Mouse (Mus musculus) CH12.LX (cell line): Measurements from ENCODE around the gene Dapk1. TPM values are rescaled to one million over a fixed set of nuclear protein-coding genes. Genes with fewer than 3 reads are reported as not detected.

ENCODE experiments used
- DNase-seq: peaks from one replicate; pipeline ENCODE4 v3.0.0-alpha.2; 2013; ENCODE audit errors: extremely low read depth
- H3K27ac ChIP-seq: 2 replicates; pipeline ENCODE4 v1.5.1; 2012; ENCODE audit warnings: low read depth, mild to moderate bottlenecking, control low read depth, moderate library complexity; ENCODE audit not compliant: insufficient read depth
- H3K27me3 ChIP-seq: replicated peaks from 2 replicates; pipeline ENCODE3; 2012; ENCODE audit warnings: inconsistent platforms
- H3K36me3 ChIP-seq, 2 experiments: replicated peaks in 1 of 2; 2 replicates each; pipeline versions ENCODE3 to v1.6.1; 2012; ENCODE audit warnings: inconsistent platforms in 1 of 2, low read length in 1 of 2, mild to moderate bottlenecking in 1 of 2, mixed read lengths in 1 of 2, moderate library complexity in 1 of 2; ENCODE audit not compliant: control insufficient read depth in 1 of 2, insufficient read depth in 1 of 2
- H3K4me1 ChIP-seq, 2 experiments: 2 replicates each; pipeline ENCODE4 v1.6.1; 2012; ENCODE audit warnings: inconsistent platforms in 1 of 2, moderate library complexity in 1 of 2; ENCODE audit not compliant: insufficient read depth in 2 of 2, control insufficient read depth in 1 of 2
- H3K4me2 ChIP-seq: 2 replicates; pipeline ENCODE4 v1.6.1; 2012; ENCODE audit warnings: low read depth, mild to moderate bottlenecking, control low read depth; ENCODE audit not compliant: poor library complexity, insufficient read depth, severe bottlenecking
- H3K4me3 ChIP-seq, 3 experiments: fragments of 150-350 bp in 1 of 3; sonication (generic) in 1 of 3; replicated peaks in 1 of 3; 2 replicates each; pipeline versions ENCODE3 to v1.5.1; 2011 to 2012; ENCODE audit warnings: low read depth in 2 of 3, low read length in 2 of 3, mild to moderate bottlenecking in 2 of 3, moderate library complexity in 2 of 3, control low read depth in 1 of 3, improper control_type of control experiment in 1 of 3, inconsistent platforms in 1 of 3, mixed read lengths in 1 of 3; ENCODE audit not compliant: poor library complexity in 1 of 3
- H3K79me2 ChIP-seq: replicated peaks from 2 replicates; pipeline ENCODE4 v1.6.1; 2012; ENCODE audit warnings: mild to moderate bottlenecking, moderate library complexity; ENCODE audit not compliant: control insufficient read depth, poor library complexity, insufficient read depth, severe bottlenecking; ENCODE audit errors: extremely low read depth
- H3K9ac ChIP-seq: 2 replicates; pipeline ENCODE4 v1.6.1; 2012; ENCODE audit warnings: low read depth, mild to moderate bottlenecking, control low read depth, moderate library complexity; ENCODE audit not compliant: insufficient read depth
- H3K9me3 ChIP-seq: replicated peaks from 2 replicates; pipeline ENCODE3; 2012; ENCODE audit warnings: low read length, inconsistent platforms, mixed read lengths
- BHLHE40 ChIP-seq: IDR thresholded peaks from 2 replicates; pipeline ENCODE4 v1.6.1; 2011; ENCODE audit warnings: mild to moderate bottlenecking, low read depth, low read length, improper control_type of control experiment
- CHD1 ChIP-seq: IDR thresholded peaks from 2 replicates; pipeline ENCODE4 v1.6.1; 2012; ENCODE audit warnings: low read depth, low read length, improper control_type of control experiment, inconsistent platforms
- CHD2 ChIP-seq: IDR thresholded peaks from 2 replicates; pipeline ENCODE4 v1.6.1; 2011; ENCODE audit warnings: low read length, improper control_type of control experiment
- CTCF ChIP-seq, 2 experiments: IDR thresholded peaks in 1 of 2; conservative IDR thresholded peaks in 1 of 2; 2 replicates each; pipeline ENCODE4 v1.5.1; 2011 to 2012; ENCODE audit warnings: low read depth in 2 of 2, low read length in 2 of 2, improper control_type of control experiment in 1 of 2, inconsistent platforms in 1 of 2, mild to moderate bottlenecking in 1 of 2, moderate library complexity in 1 of 2
- EP300 ChIP-seq: IDR thresholded peaks from 2 replicates; pipeline ENCODE4 v1.6.1; 2011; ENCODE audit warnings: low read length, improper control_type of control experiment
- ETS1 ChIP-seq: conservative IDR thresholded peaks from 2 replicates; pipeline ENCODE4 v1.6.1; 2012; ENCODE audit warnings: low read depth, mild to moderate bottlenecking, inconsistent platforms, low read length, improper control_type of control experiment, moderate library complexity
- GABPA ChIP-seq: IDR thresholded peaks from 2 replicates; pipeline ENCODE4 v1.6.1; 2012; ENCODE audit warnings: low read depth, low read length, improper control_type of control experiment, inconsistent platforms; ENCODE audit not compliant: insufficient replicate concordance
- IRF4 ChIP-seq: IDR thresholded peaks from 2 replicates; pipeline ENCODE4 v1.6.1; 2014; ENCODE audit warnings: low read depth, mild to moderate bottlenecking, inconsistent platforms, low read length, improper control_type of control experiment
- JUND ChIP-seq: conservative IDR thresholded peaks from 2 replicates; pipeline ENCODE4 v1.6.1; 2011; ENCODE audit warnings: low read depth, low read length, improper control_type of control experiment
- KAT2A ChIP-seq: IDR thresholded peaks from 2 replicates; pipeline ENCODE4 v1.6.1; 2012; ENCODE audit warnings: low read length, improper control_type of control experiment, inconsistent platforms; ENCODE audit not compliant: insufficient replicate concordance
- MAFK ChIP-seq: IDR thresholded peaks from 2 replicates; pipeline ENCODE4 v1.6.1; 2011; ENCODE audit warnings: low read length, improper control_type of control experiment; ENCODE audit not compliant: insufficient replicate concordance
- MAX ChIP-seq: IDR thresholded peaks from 2 replicates; pipeline ENCODE4 v1.6.1; 2011; ENCODE audit warnings: low read length, improper control_type of control experiment
- MAZ ChIP-seq: IDR thresholded peaks from 2 replicates; pipeline ENCODE4 v1.6.1; 2012; ENCODE audit warnings: low read depth, mild to moderate bottlenecking, inconsistent platforms, low read length, improper control_type of control experiment, moderate library complexity
- NELFE ChIP-seq: IDR thresholded peaks from 2 replicates; pipeline ENCODE4 v1.6.1; 2011; ENCODE audit warnings: low read depth, low read length, improper control_type of control experiment
- NRF1 ChIP-seq: IDR thresholded peaks from 2 replicates; pipeline ENCODE4 v1.6.1; 2014; ENCODE audit warnings: low read depth, mild to moderate bottlenecking, inconsistent platforms, low read length, improper control_type of control experiment, moderate library complexity
- PAX5 ChIP-seq: IDR thresholded peaks from 2 replicates; pipeline ENCODE4 v1.6.1; 2012; ENCODE audit warnings: low read length, inconsistent platforms, mixed read lengths
- POLR2A ChIP-seq: IDR thresholded peaks from 2 replicates; pipeline ENCODE4 v1.6.1; 2011; ENCODE audit warnings: low read depth, mild to moderate bottlenecking, improper control_type of control experiment, low read length
- RAD21 ChIP-seq: IDR thresholded peaks from 2 replicates; pipeline ENCODE4 v1.6.1; 2011; ENCODE audit warnings: low read depth, mild to moderate bottlenecking, low read length, improper control_type of control experiment, moderate library complexity
- SIN3A ChIP-seq: IDR thresholded peaks from 2 replicates; pipeline ENCODE4 v1.6.1; 2012; ENCODE audit warnings: low read length, improper control_type of control experiment, inconsistent platforms
- SMC3 ChIP-seq: IDR thresholded peaks from 2 replicates; pipeline ENCODE4 v1.6.1; 2011; ENCODE audit warnings: low read depth, low read length, improper control_type of control experiment
- TBP ChIP-seq: conservative IDR thresholded peaks from 2 replicates; pipeline ENCODE4 v1.6.1; 2011; ENCODE audit warnings: low read depth, low read length, improper control_type of control experiment
- ZC3H11A ChIP-seq: IDR thresholded peaks from 2 replicates; pipeline ENCODE4 v1.6.1; 2012; ENCODE audit warnings: low read depth, mild to moderate bottlenecking, inconsistent platforms, low read length, improper control_type of control experiment
- ZMIZ1 ChIP-seq: IDR thresholded peaks from 2 replicates; pipeline ENCODE4 v1.6.1; 2012; ENCODE audit warnings: low read depth, mild to moderate bottlenecking, inconsistent platforms, low read length, improper control_type of control experiment
- ZNF384 ChIP-seq: IDR thresholded peaks from 2 replicates; pipeline ENCODE4 v1.6.1; 2012; ENCODE audit warnings: low read depth, low read length, improper control_type of control experiment, inconsistent platforms
- dilution Hi-C: fragments of 300-500 bp; cut with MboI; formaldehyde crosslinking; loops from 2 replicates; pipeline ENCODE4 v1.14.3; 2020; ENCODE audit warnings: low sequenced_read_pairs; ENCODE audit not compliant: extremely low pct_unique_long_range_greater_than_20kb, extremely low pct_ligation_motif_present
- in situ Hi-C: fragments of 300-500 bp; cut with MboI; formaldehyde crosslinking; loops from 3 replicates; pipeline ENCODE4 v1.14.3; 2019; ENCODE audit warnings: low sequenced_read_pairs, low pct_ligation_motif_present, low pct_unique_long_range_greater_than_20kb, mixed read lengths
- polyA plus RNA-seq: library from polyadenylated mRNA; unstranded; fragments of >175 nt; gene quantifications from 2 replicates; pipeline ENCODE4 v1.2.1, GENCODE M21; 2012; ENCODE audit warnings: low read depth; ENCODE audit not compliant: insufficient read length
- total RNA-seq, 2 experiments: library from RNA; depleted of rRNA; stranded (reverse); fragments of 300-350 nt in 1 of 2; fragments of >200 nt in 1 of 2; gene quantifications; 2 replicates each; pipeline ENCODE4 v1.2.3; 2012 to 2014

Dapk1 gene
- total and polyA plus RNA-seq, 3 experiments = not detected

DNA sequence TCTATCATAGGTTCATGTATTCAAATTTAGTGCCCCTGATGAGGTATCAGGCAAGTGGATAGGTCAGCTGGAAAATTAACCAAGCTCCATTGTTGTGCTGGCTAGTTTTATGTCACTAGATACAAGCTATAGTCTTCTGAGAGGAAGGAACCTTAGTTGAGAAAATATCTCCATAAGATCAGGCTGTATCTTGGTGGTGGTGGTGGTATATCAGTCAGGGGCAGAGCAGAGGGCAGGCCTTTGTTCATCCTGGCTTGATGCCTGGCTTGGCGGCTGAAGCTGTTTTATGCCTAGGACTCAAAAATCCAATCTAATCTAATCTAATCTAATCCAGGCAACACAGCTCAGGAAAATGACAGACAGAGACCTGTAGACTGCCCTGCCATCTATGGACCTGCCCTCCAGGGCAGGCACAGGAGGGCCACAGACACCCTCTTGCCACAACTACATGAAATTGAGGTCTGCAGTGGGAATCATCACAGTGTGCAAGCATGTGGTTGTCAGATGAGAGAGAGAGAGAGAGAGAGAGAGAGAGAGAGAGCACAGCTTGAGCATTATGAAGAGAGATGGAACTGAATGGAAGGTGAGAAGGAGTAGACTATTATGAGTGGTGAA is 32.7 kb upstream of the Dapk1 start:
- in situ Hi-C loops (no loop called here), dilution Hi-C loops (no loop called here)
- Histone ChIP-seq H3K36me3 (no peaks in the 10 kb centered on the region), H3K4me1 (no peaks in the 10 kb centered on the region), H3K27me3 (no peaks in the 10 kb centered on the region), H3K9ac (no peak overlapping the region), H3K4me2 (no peak overlapping the region), H3K9me3 (peaks cover 72% of the 10 kb centered on the region), H3K4me3 (no peak overlapping the region), H3K27ac (no peak overlapping the region), H3K79me2 (no peaks in the 10 kb centered on the region)
- no peak for DNase-seq
- TF ChIP-seq PAX5 = no peak
- no peak for TF ChIP-seq SIN3A
- no peak for TF ChIP-seq CTCF (conservative IDR thresholded peaks at IDR 0.05 in 1 of 2, IDR thresholded peaks at IDR 0.05 in 1 of 2; ENCODE audit: low read depth in 2 of 2, low read length in 2 of 2)
- TF ChIP-seq MAFK = no peak
- no peak for TF ChIP-seq ZC3H11A
- no peak for TF ChIP-seq TBP
- no peak for TF ChIP-seq MAZ
- TF ChIP-seq POLR2A = no peak
- no peak for TF ChIP-seq KAT2A
- no peak for TF ChIP-seq CHD1
- TF ChIP-seq CHD2 = no peak
- TF ChIP-seq ZMIZ1 = no peak
- TF ChIP-seq NELFE = no peak
- TF ChIP-seq RAD21 = no peak
- no peak for TF ChIP-seq GABPA
- TF ChIP-seq EP300 = no peak
- no peak for TF ChIP-seq ETS1
- TF ChIP-seq IRF4 = no peak

DNA sequence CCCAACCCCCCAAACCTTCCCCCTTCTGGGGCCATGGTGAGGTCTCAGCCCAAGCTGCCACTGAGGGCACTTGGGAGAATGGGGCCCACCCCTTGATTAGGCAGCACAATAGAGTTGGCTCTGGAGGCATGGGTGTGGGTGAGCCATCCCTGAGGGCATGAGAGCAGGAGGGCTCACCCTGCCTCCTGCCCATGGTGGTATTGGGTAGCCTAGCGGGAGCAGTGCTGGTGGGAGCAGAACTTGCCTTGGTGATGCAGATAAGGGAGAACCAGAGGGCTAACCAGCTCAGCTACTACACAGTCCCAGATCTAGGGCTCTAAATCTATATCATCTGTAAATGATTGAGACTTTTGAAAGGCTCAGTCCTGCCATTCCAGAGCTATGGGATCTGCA is 32.2 kb upstream of the Dapk1 start:
- DNase-seq = no peak
- H3K27ac ChIP-seq = no peak overlapping the region
- H3K4me3 ChIP-seq = no peak overlapping the region
- TF ChIP-seq IRF4 (no peak), MAFK (no peak), POLR2A (no peak), CTCF (conservative IDR thresholded peaks at IDR 0.05 in 1 of 2, IDR thresholded peaks at IDR 0.05 in 1 of 2; ENCODE audit: low read depth in 2 of 2, low read length in 2 of 2) (no peak), JUND (no peak), SMC3 (no peak), EP300 (no peak), BHLHE40 (no peak), MAX (no peak), NRF1 (no peak), KAT2A (no peak), CHD2 (no peak), ZNF384 (no peak), CHD1 (no peak)
- TF ChIP-seq, all 38 proteins: peak for 0
- Histone ChIP-seq H3K79me2 (no peaks in the 10 kb centered on the region), H3K4me2 (no peak overlapping the region), H3K4me1 (no peaks in the 10 kb centered on the region), H3K9ac (no peak overlapping the region), H3K27me3 (no peaks in the 10 kb centered on the region), H3K36me3 (no peaks in the 10 kb centered on the region), H3K9me3 (peaks cover 72% of the 10 kb centered on the region)
- in situ Hi-C loops = no loop called here
- dilution Hi-C loops = no loop called here
